Mouse (Mus musculus): ENCODE data around the gene Cyp4f39. TPM values are rescaled to one million over a fixed set of nuclear protein-coding genes. Genes with fewer than 3 reads are reported as not detected.

The Cyp4f39 gene
- polyA plus RNA-seq (2016; fragmentation: Nextera tagmentation; extraction: Ambion mirVana): 0.46 TPM in 1 of 2 replicates, not detected in the other

- DNase-seq (ENCODE audit: extremely low spot score, low spot score): peak; percentile 29
- Histone ChIP-seq H3K4me3 (peak within 1 kb of the TSS; percentile 50), H3K27ac (no peak within 1 kb of the TSS), H3K9me3 (no peaks in the 10 kb centered on the region; the same call in 1 of the 2 replicates), H3K4me1 (peaks cover 12% of the 10 kb centered on the region), H3K36me3 (replicated peaks) (no peaks in the 10 kb centered on the region), H3K27me3 (ENCODE audit: poor library complexity, severe bottlenecking) (peaks cover 24% of the 10 kb centered on the region)
- 1% methylated on average over 19 of the region's 19 CpGs for WGBS
Observed at GRCm38 (mm10) chr17:32452482-32452881, at the start of gene Cyp4f39. Cyp4f39 (plus strand) TSS chr17:32452723.

- no peaks in the 10 kb centered on the region for H3K9me3 ChIP-seq
- H3K4me3 ChIP-seq: no peak overlapping the region; the same call in 1 of the 2 replicates
- peaks cover 29% of the 10 kb centered on the region for H3K27me3 ChIP-seq (ENCODE audit: poor library complexity, severe bottlenecking)
- 73% methylated on average over 11 of the region's 11 CpGs for WGBS
- no peaks in the 10 kb centered on the region for H3K36me3 ChIP-seq (replicated peaks)
- H3K4me1 ChIP-seq: no peaks in the 10 kb centered on the region
- no peak overlapping the region for H3K27ac ChIP-seq
- DNase-seq (ENCODE audit: extremely low spot score, low spot score): no peak
Observed at GRCm38 (mm10) chr17:32402779-32403157, 49.8 kb upstream of the Cyp4f39 start.

GRCm38 (mm10) chr17:32403417-32403816 is 49.1 kb upstream of the Cyp4f39 start, which contains the start of gene Rasal3:
Rasal3 (minus strand) TSS chr17:32403583.
- H3K27me3 ChIP-seq (ENCODE audit: poor library complexity, severe bottlenecking): peaks cover 23% of the 10 kb centered on the region
- no peak within 1 kb of the TSS for H3K27ac ChIP-seq
- H3K4me3 ChIP-seq: no peak within 1 kb of the TSS; the same call in 1 of the 2 replicates
- no peak for DNase-seq (ENCODE audit: extremely low spot score, low spot score)
- H3K4me1 ChIP-seq: no peaks in the 10 kb centered on the region
- H3K36me3 ChIP-seq (replicated peaks): no peaks in the 10 kb centered on the region
- WGBS: 81% methylated on average over 8 of the region's 8 CpGs
- no peaks in the 10 kb centered on the region for H3K9me3 ChIP-seq

GRCm38 (mm10) chr17:32411898-32412297 is 40.6 kb upstream of the Cyp4f39 start:
- no peak for DNase-seq (ENCODE audit: extremely low spot score, low spot score)
- H3K4me3 ChIP-seq: no peak overlapping the region
- H3K27me3 ChIP-seq (ENCODE audit: poor library complexity, severe bottlenecking): peaks cover 25% of the 10 kb centered on the region
- no peaks in the 10 kb centered on the region for H3K4me1 ChIP-seq
- H3K27ac ChIP-seq: no peak overlapping the region
- H3K9me3 ChIP-seq: no peaks in the 10 kb centered on the region
- H3K36me3 ChIP-seq (replicated peaks): no peaks in the 10 kb centered on the region
- WGBS: 90% methylated on average over 6 of the region's 6 CpGs

DNA sequence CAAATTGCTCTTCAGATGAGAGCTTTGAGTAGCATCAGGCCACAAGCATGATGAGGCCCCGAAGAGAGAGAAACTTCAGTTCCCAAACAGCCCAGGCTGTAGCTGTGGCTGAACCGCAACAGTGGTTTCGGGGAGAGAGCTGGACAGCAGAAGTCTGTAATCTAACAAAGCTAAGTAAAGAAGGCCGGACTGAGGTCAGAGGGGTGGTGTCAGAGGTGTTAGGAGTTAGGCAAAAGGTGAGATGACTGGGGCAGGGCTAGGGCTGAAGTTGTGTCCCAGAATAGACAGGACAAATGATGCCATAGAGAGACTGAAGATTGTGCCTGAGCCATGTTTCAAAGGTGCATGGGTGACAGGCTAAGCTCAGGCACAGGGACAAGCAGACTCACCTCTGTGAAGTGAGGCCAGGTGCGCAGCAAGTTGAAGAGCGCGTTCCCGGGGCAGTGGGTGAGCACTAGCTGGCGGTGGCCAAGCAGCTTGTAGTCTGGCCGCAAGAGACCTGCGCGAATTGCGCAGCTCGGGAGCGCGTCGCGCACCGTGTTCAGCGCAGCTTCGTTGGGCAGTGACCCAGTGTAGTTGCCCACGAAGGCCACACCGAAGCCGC is 37.0 kb upstream of the Cyp4f39 start:
- Histone ChIP-seq H3K36me3 (replicated peaks) (no peaks in the 10 kb centered on the region), H3K4me3 (no peak overlapping the region), H3K9me3 (no peaks in the 10 kb centered on the region), H3K27ac (no peak overlapping the region), H3K27me3 (ENCODE audit: poor library complexity, severe bottlenecking) (peaks cover 29% of the 10 kb centered on the region), H3K4me1 (no peaks in the 10 kb centered on the region)
- WGBS: 52% methylated on average over 24 of the region's 24 CpGs
- DNase-seq (ENCODE audit: extremely low spot score, low spot score): no peak

- peaks cover 29% of the 10 kb centered on the region for H3K27me3 ChIP-seq (ENCODE audit: poor library complexity, severe bottlenecking)
- no peak overlapping the region for H3K27ac ChIP-seq
- 96% methylated on average over 14 of the region's 14 CpGs for WGBS
- no peaks in the 10 kb centered on the region for H3K9me3 ChIP-seq
- H3K4me1 ChIP-seq: no peaks in the 10 kb centered on the region
- DNase-seq (ENCODE audit: extremely low spot score, low spot score): no peak
- no peaks in the 10 kb centered on the region for H3K36me3 ChIP-seq (replicated peaks)
- H3K4me3 ChIP-seq: no peak overlapping the region
Observed at GRCm38 (mm10) chr17:32416771-32417170, 35.8 kb upstream of the Cyp4f39 start.

- 85% methylated on average over 2 of the region's 2 CpGs for WGBS
- peaks cover 23% of the 10 kb centered on the region for H3K27me3 ChIP-seq (ENCODE audit: poor library complexity, severe bottlenecking)
Observed at GRCm38 (mm10) chr17:32419989-32420388, 32.5 kb upstream of the Cyp4f39 start.

DNA sequence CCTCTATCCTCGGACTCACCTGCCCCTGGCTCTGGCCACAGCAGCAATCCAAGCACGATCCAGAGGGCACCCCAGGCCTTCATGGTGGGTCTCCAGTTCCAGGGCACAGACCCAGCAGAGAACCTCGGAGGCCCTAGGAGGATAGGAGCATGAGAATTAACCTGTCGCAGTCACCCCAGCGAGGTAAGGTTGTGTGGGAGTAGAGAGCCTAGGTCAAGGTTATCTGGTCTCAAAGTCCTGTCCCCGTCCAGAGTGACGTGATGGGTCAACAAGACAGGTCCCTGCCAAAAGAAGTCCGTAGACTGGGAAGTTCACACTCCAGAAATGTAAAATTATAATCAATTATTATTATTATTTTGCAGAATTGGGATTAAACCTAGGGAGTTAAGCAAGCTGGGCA is 31.7 kb upstream of the Cyp4f39 start:
- Histone ChIP-seq H3K27ac (no peak overlapping the region), H3K36me3 (replicated peaks) (no peaks in the 10 kb centered on the region), H3K27me3 (ENCODE audit: poor library complexity, severe bottlenecking) (peaks cover 15% of the 10 kb centered on the region), H3K9me3 (no peaks in the 10 kb centered on the region), H3K4me3 (no peak overlapping the region), H3K4me1 (no peaks in the 10 kb centered on the region)
- 83% methylated on average over 8 of the region's 8 CpGs for WGBS
- DNase-seq (ENCODE audit: extremely low spot score, low spot score): no peak

More at GRCm38 (mm10) chr17:32419989-32420388, 32.5 kb upstream of the Cyp4f39 start:
- DNase-seq (ENCODE audit: extremely low spot score, low spot score): no peak
- Histone ChIP-seq H3K4me1 (no peaks in the 10 kb centered on the region), H3K4me3 (no peak overlapping the region), H3K27ac (no peak overlapping the region), H3K9me3 (no peaks in the 10 kb centered on the region), H3K36me3 (replicated peaks) (no peaks in the 10 kb centered on the region)

GRCm38 (mm10) chr17:32424034-32424433 is 28.5 kb upstream of the Cyp4f39 start, which contains the start of gene Pglyrp2:
Pglyrp2 (minus strand) TSS chr17:32424167.
- WGBS: 82% methylated on average over 2 of the region's 2 CpGs
- Histone ChIP-seq H3K4me3 (no peak within 1 kb of the TSS), H3K27ac (no peak within 1 kb of the TSS), H3K27me3 (ENCODE audit: poor library complexity, severe bottlenecking) (no peaks in the 10 kb centered on the region), H3K36me3 (replicated peaks) (no peaks in the 10 kb centered on the region), H3K9me3 (no peaks in the 10 kb centered on the region), H3K4me1 (no peaks in the 10 kb centered on the region)
- no peak for DNase-seq (ENCODE audit: extremely low spot score, low spot score)

- H3K4me1 ChIP-seq: no peaks in the 10 kb centered on the region
- no peaks in the 10 kb centered on the region for H3K27me3 ChIP-seq (ENCODE audit: poor library complexity, severe bottlenecking)
- no peak overlapping the region for H3K4me3 ChIP-seq
- H3K36me3 ChIP-seq (replicated peaks): no peaks in the 10 kb centered on the region
- no peak overlapping the region for H3K27ac ChIP-seq
- no peaks in the 10 kb centered on the region for H3K9me3 ChIP-seq
- no peak for DNase-seq (ENCODE audit: extremely low spot score, low spot score)
Observed at GRCm38 (mm10) chr17:32426610-32427009, 25.9 kb upstream of the Cyp4f39 start.

GRCm38 (mm10) chr17:32431972-32432371 is 20.6 kb upstream of the Cyp4f39 start:
- 56% methylated on average over 3 of the region's 3 CpGs for WGBS
- Histone ChIP-seq H3K27ac (no peak overlapping the region), H3K27me3 (ENCODE audit: poor library complexity, severe bottlenecking) (no peaks in the 10 kb centered on the region), H3K4me3 (no peak overlapping the region), H3K9me3 (no peaks in the 10 kb centered on the region), H3K36me3 (replicated peaks) (no peaks in the 10 kb centered on the region), H3K4me1 (no peaks in the 10 kb centered on the region)
- no peak for DNase-seq (ENCODE audit: extremely low spot score, low spot score)

DNA sequence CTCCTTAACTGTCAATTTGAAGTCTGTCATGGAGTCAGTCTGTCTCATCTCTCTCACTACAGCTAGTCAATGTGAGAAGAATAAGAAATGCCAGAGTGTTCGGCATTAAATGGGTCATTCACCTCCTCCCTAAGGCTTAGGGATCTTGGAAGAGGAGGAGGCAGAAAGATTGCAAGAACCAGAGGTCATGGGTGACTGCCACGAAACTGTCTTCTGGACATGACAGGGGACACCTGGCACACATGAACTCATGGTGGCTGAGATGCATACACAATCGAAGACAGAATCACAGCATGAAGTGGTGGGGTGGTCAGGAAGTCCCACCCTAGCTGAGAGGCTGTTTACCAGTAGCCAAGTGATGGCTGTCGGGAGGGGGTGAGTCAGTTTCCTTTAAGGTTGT is 18.2 kb upstream of the Cyp4f39 start:
- no peak overlapping the region for H3K27ac ChIP-seq
- H3K9me3 ChIP-seq: no peaks in the 10 kb centered on the region
- H3K27me3 ChIP-seq (ENCODE audit: poor library complexity, severe bottlenecking): no peaks in the 10 kb centered on the region
- no peaks in the 10 kb centered on the region for H3K4me1 ChIP-seq
- WGBS: 83% methylated on average over 4 of the region's 4 CpGs
- no peaks in the 10 kb centered on the region for H3K36me3 ChIP-seq (replicated peaks)
- no peak overlapping the region for H3K4me3 ChIP-seq
- no peak for DNase-seq (ENCODE audit: extremely low spot score, low spot score)

GRCm38 (mm10) chr17:32435151-32435550 is 17.4 kb upstream of the Cyp4f39 start:
- 76% methylated on average over 5 of the region's 5 CpGs for WGBS

More at GRCm38 (mm10) chr17:32435151-32435550, 17.4 kb upstream of the Cyp4f39 start:
- DNase-seq (ENCODE audit: extremely low spot score, low spot score): no peak
- Histone ChIP-seq H3K27me3 (ENCODE audit: poor library complexity, severe bottlenecking) (no peaks in the 10 kb centered on the region), H3K9me3 (no peaks in the 10 kb centered on the region), H3K4me1 (no peaks in the 10 kb centered on the region), H3K36me3 (replicated peaks) (no peaks in the 10 kb centered on the region), H3K4me3 (no peak overlapping the region), H3K27ac (no peak overlapping the region)

All from forebrain, embryonic 10.5 days (tissue).